Mouse (Mus musculus) forebrain, embryonic 16.5 days (tissue): ENCODE data around the gene Sox6. TPM values are rescaled to one million over a fixed set of nuclear protein-coding genes. Genes with fewer than 3 reads are reported as not detected.

ENCODE experiments used
- ATAC-seq: fragments of 200-750 bp; cut with Nextera tagmentation; 2 replicates; pipeline ENCODE4 v1.8.0; 2017; ENCODE audit warnings: mild to moderate bottlenecking, moderate library complexity
- H3K27ac ChIP-seq: fragments of 300-500 bp; sonication (generic); 2 replicates; pipeline ENCODE4 v1.5.1; 2014; ENCODE audit warnings: low read length, control low read depth
- H3K27me3 ChIP-seq: fragments of 300-500 bp; sonication (generic); replicated peaks from 2 replicates; pipeline ENCODE4 v1.6.1; 2014; ENCODE audit warnings: low read length; ENCODE audit not compliant: control insufficient read depth, insufficient read depth
- H3K36me3 ChIP-seq: fragments of 300-500 bp; sonication (generic); 2 replicates; pipeline ENCODE4 v1.6.1; 2014; ENCODE audit not compliant: control insufficient read depth, insufficient read depth
- H3K4me1 ChIP-seq: fragments of 300-500 bp; sonication (generic); replicated peaks from 2 replicates; pipeline ENCODE4 v1.6.1; 2014; ENCODE audit warnings: low read length; ENCODE audit not compliant: control insufficient read depth, insufficient read depth
- H3K4me2 ChIP-seq: fragments of 300-500 bp; sonication (generic); 2 replicates; pipeline ENCODE4 v1.6.1; 2014; ENCODE audit warnings: mild to moderate bottlenecking, low read length, control low read depth
- H3K4me3 ChIP-seq: fragments of 300-500 bp; sonication (generic); replicated peaks from 2 replicates; pipeline ENCODE4 v1.5.1; 2014; ENCODE audit warnings: mild to moderate bottlenecking, low read length, control low read depth
- H3K9ac ChIP-seq: fragments of 300-500 bp; sonication (generic); replicated peaks from 2 replicates; pipeline ENCODE4 v1.6.1; 2014; ENCODE audit warnings: low read depth, low read length, control low read depth
- H3K9me3 ChIP-seq: fragments of 300-500 bp; sonication (generic); 2 replicates; pipeline ENCODE4 v1.6.1; 2016; ENCODE audit warnings: low read length; ENCODE audit not compliant: control insufficient read depth
- WGBS: fragments of 180-500 bp; shearing (Covaris S2); extraction: QIAGEN DNeasy Blood & Tissue Kit; methylation state at CpG from one replicate; pipeline ENCODE4 v1.1.7; 2014; 5-methylcytosine and 5-hydroxymethylcytosine counted together
- polyA plus RNA-seq: library from polyadenylated mRNA; unstranded; fragments of >200 nt; fragmentation: Nextera tagmentation; extraction: Ambion mirVana; gene quantifications from 2 replicates; pipeline ENCODE4 v1.2.1, GENCODE M21; 2015

The Sox6 gene
- polyA plus RNA-seq, 1 experiment from 2014 or later, result 96.5 TPM

DNA sequence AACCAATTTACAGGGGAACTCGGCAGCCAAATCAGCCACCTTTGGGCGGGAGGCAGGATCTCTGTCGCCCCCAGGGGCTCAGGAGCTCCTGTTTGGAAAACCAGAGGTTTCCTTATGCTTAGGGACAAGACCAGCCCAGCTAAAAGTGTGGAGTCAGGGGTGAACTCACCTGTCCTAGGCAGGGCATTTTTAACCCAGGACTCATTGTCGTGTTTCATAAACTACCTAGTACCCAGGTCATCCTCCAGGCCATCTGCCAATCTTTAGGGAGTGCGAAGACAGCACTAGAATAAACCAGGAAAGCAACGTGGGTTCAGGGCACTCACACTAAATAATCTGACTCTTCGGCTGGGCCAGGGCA is 584.9 kb downstream of the Sox6 start:
- Histone ChIP-seq H3K27ac (no peak overlapping the region), H3K4me3 (no peak overlapping the region), H3K36me3 (no peaks in the 10 kb centered on the region), H3K4me2 (no peak overlapping the region), H3K9me3 (no peaks in the 10 kb centered on the region), H3K27me3 (no peaks in the 10 kb centered on the region), H3K4me1 (peaks cover 9% of the 10 kb centered on the region), H3K9ac (no peak overlapping the region)
- WGBS, result 65% methylated on average over 7 of the region's 7 CpGs
- ATAC-seq, result no peak

DNA sequence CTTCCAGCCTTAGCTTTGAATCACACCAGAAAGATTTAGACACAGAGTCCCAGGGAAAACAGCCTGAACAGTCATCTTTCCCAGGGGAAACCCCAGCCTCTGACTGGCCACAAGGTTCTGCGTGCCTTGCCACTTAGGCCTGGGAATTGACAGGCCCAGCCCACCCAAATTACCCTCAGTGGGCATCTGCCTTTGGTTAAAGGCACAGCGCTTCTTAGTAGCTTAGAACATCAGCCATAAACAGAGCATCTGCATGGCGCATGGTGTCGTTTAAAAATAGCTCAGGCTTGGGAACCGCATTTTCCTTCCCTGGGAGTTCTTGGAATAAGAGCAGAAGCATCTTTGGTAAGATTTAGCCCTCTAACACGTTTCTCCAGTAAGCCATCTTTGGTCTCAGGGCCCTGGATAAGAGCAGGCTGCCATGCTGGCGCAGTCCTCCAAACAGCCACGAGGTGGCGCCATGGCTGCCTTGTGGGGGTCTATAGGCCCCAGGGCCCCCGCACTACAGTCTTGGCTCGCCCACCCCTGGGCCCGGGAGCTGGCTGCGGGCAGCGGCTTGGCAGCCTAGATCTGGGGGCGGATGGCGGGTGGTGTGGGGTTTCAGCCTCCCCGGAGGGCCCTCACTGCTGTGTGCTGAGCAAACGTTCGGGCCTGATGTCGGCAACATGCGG is 585.4 kb downstream of the Sox6 start:
- Histone ChIP-seq H3K9me3 (no peaks in the 10 kb centered on the region), H3K9ac (no peak overlapping the region), H3K4me1 (peaks cover 9% of the 10 kb centered on the region), H3K36me3 (no peaks in the 10 kb centered on the region), H3K4me3 (no peak overlapping the region), H3K27me3 (no peaks in the 10 kb centered on the region), H3K27ac (no peak overlapping the region), H3K4me2 (no peak overlapping the region)
- 25% methylated on average over 21 of the region's 21 CpGs for WGBS
- ATAC-seq, result peak; percentile 54

DNA sequence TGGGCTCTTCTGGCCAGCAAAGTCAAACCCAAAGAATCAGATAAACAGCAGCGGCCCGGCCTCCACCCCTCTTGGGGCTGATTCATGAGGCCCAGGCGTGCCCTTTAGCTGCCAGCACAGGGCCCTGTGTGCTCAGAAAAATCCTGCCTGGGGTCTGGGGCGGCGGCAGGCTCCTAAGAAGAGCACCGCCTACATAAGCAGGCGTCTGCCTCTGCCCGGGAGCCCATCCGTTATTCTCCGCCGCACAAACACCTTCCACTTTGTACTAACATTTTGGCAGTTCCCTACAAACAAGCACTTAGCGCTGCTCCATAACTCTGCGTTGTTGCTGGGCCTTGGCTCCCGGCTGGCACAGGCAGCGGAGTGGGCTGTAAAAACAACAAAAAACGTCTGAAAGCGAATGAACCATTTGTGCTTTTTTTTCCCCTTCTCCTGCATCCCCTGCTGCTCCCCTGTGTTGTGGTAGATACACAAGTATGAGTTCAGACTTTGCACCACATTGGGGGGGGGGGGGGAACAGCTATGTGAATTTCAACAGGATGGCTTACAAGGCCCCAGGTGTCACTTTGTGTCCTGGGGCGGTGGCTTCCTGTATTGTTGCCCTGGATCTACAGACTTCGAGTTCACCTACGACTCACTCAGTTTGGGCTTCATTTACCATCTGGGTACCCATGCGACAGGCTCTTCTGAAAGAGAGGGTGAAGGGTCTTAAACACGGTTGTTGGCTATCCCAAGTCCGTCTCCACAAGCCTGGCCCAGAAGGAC is 588.0 kb downstream of the Sox6 start:
- Histone ChIP-seq H3K9me3 (no peaks in the 10 kb centered on the region), H3K4me2 (no peak overlapping the region), H3K27ac (no peak overlapping the region), H3K9ac (peak overlapping the region; percentile 18; the same call in 1 of the 2 replicates), H3K36me3 (no peaks in the 10 kb centered on the region), H3K4me3 (no peak overlapping the region), H3K27me3 (no peaks in the 10 kb centered on the region), H3K4me1 (peaks cover 9% of the 10 kb centered on the region)
- 0 out of 2 replicates have a peak, but pooled peaks have one; percentile 43 for ATAC-seq
- WGBS, result 31% methylated on average over 23 of the region's 23 CpGs

DNA sequence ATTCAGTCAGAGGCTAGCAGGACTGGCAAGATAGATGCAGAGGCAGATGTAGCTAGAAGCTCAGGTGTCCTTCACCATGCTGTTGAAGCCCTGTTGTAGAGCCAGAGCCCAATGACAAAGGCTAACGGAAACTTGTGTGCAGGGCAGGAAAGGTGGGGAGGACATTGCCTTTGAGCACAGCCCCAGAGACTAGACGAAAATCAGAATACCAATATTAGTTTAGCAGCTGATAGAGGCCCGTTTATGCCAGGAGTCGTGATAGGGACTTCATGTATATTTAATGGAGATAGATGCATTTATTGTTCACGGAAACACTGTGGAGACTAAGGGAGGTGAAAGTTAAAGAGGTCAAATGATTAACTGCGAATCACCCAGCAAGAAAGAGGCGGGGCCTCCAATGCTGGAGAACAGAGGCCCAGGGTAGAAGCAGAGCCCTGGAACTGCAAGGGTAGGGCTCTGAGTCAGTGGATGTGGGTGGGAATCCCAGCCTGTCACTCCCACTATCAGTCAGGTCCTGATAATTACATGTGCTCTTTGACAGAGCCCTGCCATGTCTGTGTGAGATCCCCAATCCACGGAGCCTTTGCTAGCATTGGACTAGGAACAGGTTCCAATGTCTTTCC is 590.1 kb downstream of the Sox6 start:
- no peak overlapping the region for H3K4me3 ChIP-seq
- no peaks in the 10 kb centered on the region for H3K27me3 ChIP-seq
- H3K9ac ChIP-seq, result no peak overlapping the region
- no peak overlapping the region for H3K27ac ChIP-seq
- no peaks in the 10 kb centered on the region for H3K9me3 ChIP-seq
- H3K36me3 ChIP-seq, result no peaks in the 10 kb centered on the region
- 79% methylated on average over 8 of the region's 8 CpGs for WGBS
- no peak overlapping the region for H3K4me2 ChIP-seq
- peaks cover 9% of the 10 kb centered on the region for H3K4me1 ChIP-seq
- no peak for ATAC-seq

DNA sequence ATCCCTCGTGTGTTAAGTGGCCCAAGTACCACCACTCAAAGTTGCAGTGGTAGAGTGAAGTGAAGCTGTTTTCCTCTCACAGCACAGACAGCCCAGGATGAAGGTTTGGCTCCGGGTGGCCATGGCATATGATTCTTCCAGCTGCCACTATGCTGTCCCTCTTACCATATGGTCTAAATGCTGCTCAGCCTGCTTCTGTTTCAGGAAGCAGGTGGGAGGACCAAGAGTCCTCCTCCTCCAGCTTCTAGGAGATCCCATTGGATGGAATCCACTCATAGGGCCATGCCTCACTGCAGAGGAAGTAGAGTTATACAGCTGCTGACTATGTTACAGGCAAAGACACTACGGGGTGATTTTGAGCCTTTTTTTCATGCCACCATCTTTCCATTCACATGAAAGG is 591.5 kb downstream of the Sox6 start:
- H3K27me3 ChIP-seq, result no peaks in the 10 kb centered on the region
- H3K4me2 ChIP-seq, result no peak overlapping the region
- H3K4me1 ChIP-seq, result peaks cover 9% of the 10 kb centered on the region
- no peaks in the 10 kb centered on the region for H3K9me3 ChIP-seq
- WGBS, result 78% methylated on average over 3 of the region's 3 CpGs
- ATAC-seq, result no peak
- H3K4me3 ChIP-seq, result no peak overlapping the region
- no peak overlapping the region for H3K27ac ChIP-seq
- H3K9ac ChIP-seq, result no peak overlapping the region
- H3K36me3 ChIP-seq, result no peaks in the 10 kb centered on the region

DNA sequence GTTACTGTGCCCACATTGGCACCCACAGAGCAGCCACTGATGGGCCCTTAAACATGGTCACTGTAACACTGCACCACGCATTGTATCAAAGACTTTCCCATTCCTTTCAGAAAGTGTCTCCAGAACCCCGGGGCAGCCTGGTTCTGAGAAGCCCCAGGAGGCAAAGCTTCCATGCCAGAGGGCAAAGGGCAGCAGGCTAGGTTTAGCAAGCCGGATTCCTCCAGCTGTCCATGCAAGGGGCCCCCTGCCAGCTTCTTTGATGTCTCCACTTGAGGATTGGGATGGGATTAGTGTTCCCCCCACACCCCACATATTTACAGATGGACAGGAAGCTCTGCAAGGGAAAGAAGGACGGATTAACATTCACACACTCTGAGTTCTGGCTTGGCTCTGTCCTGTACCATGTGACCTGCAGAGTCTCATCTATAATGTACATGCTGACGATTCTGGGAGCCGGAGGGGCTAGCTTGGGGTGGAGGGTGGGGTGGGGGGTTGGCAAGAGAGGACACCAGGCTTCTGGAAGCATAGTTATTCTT is 592.0 kb downstream of the Sox6 start:
- no peak overlapping the region for H3K4me2 ChIP-seq
- 34% methylated on average over 6 of the region's 6 CpGs for WGBS
- H3K4me1 ChIP-seq, result peaks cover 9% of the 10 kb centered on the region
- ATAC-seq, result no peak
- no peak overlapping the region for H3K27ac ChIP-seq
- no peaks in the 10 kb centered on the region for H3K36me3 ChIP-seq
- no peak overlapping the region for H3K4me3 ChIP-seq
- no peak overlapping the region for H3K9ac ChIP-seq
- no peaks in the 10 kb centered on the region for H3K27me3 ChIP-seq
- H3K9me3 ChIP-seq, result no peaks in the 10 kb centered on the region

DNA sequence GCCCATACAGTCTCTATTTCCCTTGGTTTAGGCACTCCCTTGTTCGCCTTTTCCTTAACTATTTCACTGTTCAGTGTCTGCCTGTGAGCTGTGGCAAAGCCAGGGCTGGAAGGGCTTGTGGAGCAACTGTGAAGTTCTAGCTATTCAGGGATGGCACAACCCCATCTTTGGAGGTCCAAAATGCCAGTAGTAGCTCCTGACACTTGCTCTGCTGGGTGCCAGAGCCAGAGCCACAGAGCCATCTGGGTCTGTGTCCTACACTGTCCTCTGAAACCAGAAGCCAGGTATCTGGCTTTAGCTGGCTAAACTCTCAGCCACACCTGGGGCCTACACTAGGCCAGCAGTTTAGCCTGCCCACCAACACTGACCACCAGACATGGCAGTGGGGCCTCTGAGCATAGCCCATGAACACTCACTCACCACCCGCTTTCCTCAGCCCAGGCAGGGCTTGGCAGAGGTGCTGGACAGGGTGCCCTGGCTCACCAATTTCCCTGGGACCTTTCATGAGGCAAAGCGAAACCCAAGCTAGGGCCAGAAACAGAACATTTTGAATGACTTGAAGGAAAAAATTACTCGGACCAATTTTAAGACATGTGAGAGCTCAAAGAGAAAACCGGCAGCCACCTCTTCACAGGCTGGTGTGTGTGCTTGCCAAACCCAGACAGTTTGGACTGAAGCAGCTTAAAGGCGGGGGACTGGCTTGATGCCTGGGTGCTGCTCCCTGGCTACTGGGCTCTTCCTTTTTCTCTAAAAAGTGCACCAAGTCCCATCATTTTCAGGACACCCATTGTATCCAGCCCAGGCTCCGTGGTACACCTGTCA is 612.2 kb downstream of the Sox6 start:
- no peak overlapping the region for H3K4me2 ChIP-seq
- no peaks in the 10 kb centered on the region for H3K9me3 ChIP-seq
- H3K27me3 ChIP-seq, result no peaks in the 10 kb centered on the region
- no peak overlapping the region for H3K9ac ChIP-seq
- no peaks in the 10 kb centered on the region for H3K36me3 ChIP-seq
- no peak overlapping the region for H3K4me3 ChIP-seq
- H3K27ac ChIP-seq, result no peak overlapping the region
- H3K4me1 ChIP-seq, result peaks cover 3% of the 10 kb centered on the region; the same call in 1 of the 2 replicates
- ATAC-seq, result no peak
- WGBS, result 76% methylated on average over 7 of the region's 7 CpGs

DNA sequence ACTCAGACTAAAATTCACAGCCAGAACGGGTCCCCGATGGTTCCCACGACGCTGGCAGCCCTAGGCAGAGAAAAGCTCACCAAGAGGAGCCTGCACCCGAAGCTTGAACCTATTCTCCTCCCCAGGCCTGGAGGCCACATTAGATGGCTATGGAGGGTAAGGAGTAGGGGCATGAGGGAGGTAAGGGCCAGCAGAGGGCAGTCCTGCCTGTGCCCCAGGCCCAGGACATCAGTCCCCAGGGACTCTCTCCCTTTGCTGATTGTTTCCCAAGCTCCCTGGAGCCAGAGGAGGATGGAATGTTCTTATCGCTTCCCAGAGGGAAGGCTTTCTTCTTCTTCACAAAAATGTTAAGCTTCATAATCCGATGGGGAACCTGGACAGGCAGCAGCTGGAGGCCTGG is 615.8 kb downstream of the Sox6 start:
- H3K4me3 ChIP-seq, result no peak overlapping the region
- no peak overlapping the region for H3K27ac ChIP-seq
- H3K9ac ChIP-seq, result no peak overlapping the region
- ATAC-seq, result no peak
- 76% methylated on average over 7 of the region's 7 CpGs for WGBS
- no peak overlapping the region for H3K4me2 ChIP-seq
- H3K4me1 ChIP-seq, result peaks cover 9% of the 10 kb centered on the region
- H3K36me3 ChIP-seq, result no peaks in the 10 kb centered on the region
- no peaks in the 10 kb centered on the region for H3K27me3 ChIP-seq
- no peaks in the 10 kb centered on the region for H3K9me3 ChIP-seq
